Mouse (Mus musculus) embryonic facial prominence, embryonic 10.5 days (tissue): ENCODE data around the gene Gm10320. TPM values are rescaled to one million over a fixed set of nuclear protein-coding genes. Genes with fewer than 3 reads are reported as not detected.

Experiments
- DNase-seq: peaks from one replicate; pipeline ENCODE4 v3.0.0-alpha.2; 2017; ENCODE audit warnings: low spot score
- H3K27ac ChIP-seq: fragments of 300-500 bp; sonication (generic); replicated peaks from 2 replicates; pipeline ENCODE4 v1.5.1; 2016; ENCODE audit warnings: mild to moderate bottlenecking
- H3K27me3 ChIP-seq: fragments of 300-500 bp; sonication (generic); replicated peaks from 2 replicates; pipeline ENCODE4 v1.6.1; 2016; ENCODE audit warnings: low read depth, mild to moderate bottlenecking; ENCODE audit not compliant: poor library complexity, severe bottlenecking
- H3K36me3 ChIP-seq: fragments of 300-500 bp; sonication (generic); replicated peaks from 2 replicates; pipeline ENCODE4 v1.6.1; 2016; ENCODE audit warnings: mild to moderate bottlenecking, moderate library complexity
- H3K4me1 ChIP-seq: fragments of 300-500 bp; sonication (generic); 2 replicates; pipeline ENCODE4 v1.6.1; 2016
- H3K4me3 ChIP-seq: fragments of 300-500 bp; sonication (generic); 2 replicates; pipeline ENCODE4 v1.5.1; 2016; ENCODE audit warnings: mild to moderate bottlenecking, moderate library complexity
- H3K9me3 ChIP-seq: fragments of 300-500 bp; sonication (generic); 2 replicates; pipeline ENCODE4 v1.6.1; 2016; ENCODE audit warnings: mild to moderate bottlenecking
- WGBS: fragments of 180-500 bp; shearing (Covaris S2); methylation state at CpG from one replicate; pipeline ENCODE4 v1.1.7; 2016; 5-methylcytosine and 5-hydroxymethylcytosine counted together
- polyA plus RNA-seq: library from polyadenylated mRNA; unstranded; fragments of >200 nt; fragmentation: Nextera tagmentation; extraction: Ambion mirVana; gene quantifications from 2 replicates; pipeline ENCODE4 v1.2.1, GENCODE M21; 2016

Gene Gm10320
- polyA plus RNA-seq: 0.79 and 0.88 TPM in 2 replicates

GRCm38 (mm10) chr13:98491909-98492308 lies at the start of gene Gm10320:
TSS of gene Gm10320 (minus strand) at chr13:98492001.
- peaks cover 32% of the 10 kb centered on the region for H3K4me1 ChIP-seq
- no peak for DNase-seq
- peaks cover 25% of the 10 kb centered on the region for H3K27me3 ChIP-seq
- WGBS: 74% methylated on average over 3 of the region's 3 CpGs
- H3K4me3 ChIP-seq: no peak within 1 kb of the TSS
- H3K27ac ChIP-seq: peak within 1 kb of the TSS; percentile 40; the same call in 1 of the 2 replicates
- H3K36me3 ChIP-seq: no peaks in the 10 kb centered on the region
- H3K9me3 ChIP-seq: no peaks in the 10 kb centered on the region

GRCm38 (mm10) chr13:98541601-98542000 lies 49.8 kb upstream of the Gm10320 start:
- H3K9me3 ChIP-seq: no peaks in the 10 kb centered on the region
- peaks cover 48% of the 10 kb centered on the region for H3K27me3 ChIP-seq
- 87% methylated on average over 2 of the region's 2 CpGs for WGBS
- H3K4me3 ChIP-seq: no peak overlapping the region
- DNase-seq: no peak
- no peak overlapping the region for H3K27ac ChIP-seq
- no peaks in the 10 kb centered on the region for H3K36me3 ChIP-seq
- peaks cover 49% of the 10 kb centered on the region for H3K4me1 ChIP-seq

GRCm38 (mm10) chr13:98540206-98540605 lies 48.4 kb upstream of the Gm10320 start:
- H3K4me1 ChIP-seq: peaks cover 46% of the 10 kb centered on the region
- H3K4me3 ChIP-seq: no peak overlapping the region
- no peaks in the 10 kb centered on the region for H3K9me3 ChIP-seq
- H3K27me3 ChIP-seq: peaks cover 56% of the 10 kb centered on the region
- peak; percentile 8 for DNase-seq
- H3K36me3 ChIP-seq: no peaks in the 10 kb centered on the region
- H3K27ac ChIP-seq: no peak overlapping the region
- 89% methylated on average over 3 of the region's 3 CpGs for WGBS

GRCm38 (mm10) chr13:98539311-98539710 lies 47.5 kb upstream of the Gm10320 start:
- Histone ChIP-seq H3K27ac (no peak overlapping the region), H3K4me1 (peaks cover 49% of the 10 kb centered on the region), H3K36me3 (no peaks in the 10 kb centered on the region), H3K9me3 (no peaks in the 10 kb centered on the region), H3K4me3 (no peak overlapping the region), H3K27me3 (peaks cover 62% of the 10 kb centered on the region)
- WGBS: 60% methylated on average over 7 of the region's 7 CpGs
- DNase-seq: no peak

GRCm38 (mm10) chr13:98538587-98538986 lies 46.8 kb upstream of the Gm10320 start:
- Histone ChIP-seq H3K4me3 (no peak overlapping the region), H3K9me3 (no peaks in the 10 kb centered on the region), H3K27me3 (peaks cover 55% of the 10 kb centered on the region), H3K4me1 (peaks cover 52% of the 10 kb centered on the region), H3K36me3 (no peaks in the 10 kb centered on the region), H3K27ac (0 out of 2 replicates have a peak overlapping the region, but pooled peaks have one; percentile 12)
- DNase-seq: no peak
- 78% methylated on average over 5 of the region's 5 CpGs for WGBS

GRCm38 (mm10) chr13:98534913-98535262 lies 43.1 kb upstream of the Gm10320 start:
- Histone ChIP-seq H3K9me3 (peaks cover 8% of the 10 kb centered on the region), H3K27me3 (peaks cover 59% of the 10 kb centered on the region), H3K4me3 (peak overlapping the region; percentile 28; the same call in 1 of the 2 replicates), H3K36me3 (0 out of 2 replicates have a peak, but pooled peaks cover 4% of the 10 kb centered on the region), H3K4me1 (peaks cover 72% of the 10 kb centered on the region), H3K27ac (peak overlapping the region; percentile 73)
- DNase-seq: peak; percentile 43
- WGBS: 32% methylated on average over 2 of the region's 2 CpGs

- Histone ChIP-seq H3K4me3 (peak overlapping the region; percentile 28; the same call in 1 of the 2 replicates), H3K36me3 (0 out of 2 replicates have a peak, but pooled peaks cover 4% of the 10 kb centered on the region), H3K27ac (peak overlapping the region; percentile 73), H3K9me3 (peaks cover 8% of the 10 kb centered on the region), H3K4me1 (peaks cover 66% of the 10 kb centered on the region), H3K27me3 (peaks cover 54% of the 10 kb centered on the region)
- peak; percentile 82 for DNase-seq
- WGBS: 33% methylated on average over 18 of the region's 18 CpGs
Measured at GRCm38 (mm10) chr13:98534190-98534912, 42.5 kb upstream of the Gm10320 start.

GRCm38 (mm10) chr13:98533415-98533814 lies 41.6 kb upstream of the Gm10320 start:
- peak; percentile 50 for DNase-seq
- Histone ChIP-seq H3K27ac (peak overlapping the region; percentile 31), H3K4me3 (no peak overlapping the region), H3K9me3 (peaks cover 8% of the 10 kb centered on the region), H3K27me3 (peaks cover 45% of the 10 kb centered on the region), H3K36me3 (0 out of 2 replicates have a peak, but pooled peaks cover 4% of the 10 kb centered on the region), H3K4me1 (peaks cover 57% of the 10 kb centered on the region)
- 24% methylated on average over 9 of the region's 9 CpGs for WGBS

- Histone ChIP-seq H3K36me3 (0 out of 2 replicates have a peak, but pooled peaks cover 4% of the 10 kb centered on the region), H3K27ac (peak overlapping the region; percentile 31), H3K9me3 (peaks cover 8% of the 10 kb centered on the region), H3K27me3 (peaks cover 43% of the 10 kb centered on the region), H3K4me1 (peaks cover 55% of the 10 kb centered on the region), H3K4me3 (no peak overlapping the region)
- WGBS: 65% methylated on average over 12 of the region's 12 CpGs
- no peak for DNase-seq
Measured at GRCm38 (mm10) chr13:98532699-98533375, 41.0 kb upstream of the Gm10320 start.

- no peak for DNase-seq
Measured at GRCm38 (mm10) chr13:98531976-98532375, 40.2 kb upstream of the Gm10320 start.

GRCm38 (mm10) chr13:98531306-98531705 lies 39.5 kb upstream of the Gm10320 start:
- DNase-seq: peak; percentile 48
- Histone ChIP-seq H3K27me3 (peaks cover 34% of the 10 kb centered on the region), H3K4me3 (no peak overlapping the region), H3K36me3 (0 out of 2 replicates have a peak, but pooled peaks cover 4% of the 10 kb centered on the region), H3K4me1 (peaks cover 51% of the 10 kb centered on the region), H3K27ac (peak overlapping the region; percentile 65; the same call in 1 of the 2 replicates), H3K9me3 (peaks cover 8% of the 10 kb centered on the region)
- WGBS: 51% methylated on average over 3 of the region's 3 CpGs

More at GRCm38 (mm10) chr13:98531976-98532375, 40.2 kb upstream of the Gm10320 start:
- peak overlapping the region; percentile 65 for H3K27ac ChIP-seq
- H3K9me3 ChIP-seq: peaks cover 8% of the 10 kb centered on the region
- peaks cover 41% of the 10 kb centered on the region for H3K27me3 ChIP-seq
- peaks cover 55% of the 10 kb centered on the region for H3K4me1 ChIP-seq
- 0 out of 2 replicates have a peak, but pooled peaks cover 4% of the 10 kb centered on the region for H3K36me3 ChIP-seq
- WGBS: 89% methylated on average over 9 of the region's 9 CpGs
- no peak overlapping the region for H3K4me3 ChIP-seq

- H3K4me1 ChIP-seq: peaks cover 4% of the 10 kb centered on the region; the same call in 1 of the 2 replicates
- H3K36me3 ChIP-seq: no peaks in the 10 kb centered on the region
- H3K27me3 ChIP-seq: peaks cover 15% of the 10 kb centered on the region; the same call in 1 of the 2 replicates
- no peak overlapping the region for H3K27ac ChIP-seq
- DNase-seq: peak; percentile 6
- H3K4me3 ChIP-seq: no peak overlapping the region
- H3K9me3 ChIP-seq: peaks cover 9% of the 10 kb centered on the region; the same call in 1 of the 2 replicates
- 72% methylated on average over 6 of the region's 6 CpGs for WGBS
Measured at GRCm38 (mm10) chr13:98523719-98524316, 32.0 kb upstream of the Gm10320 start.
